Mouse (Mus musculus) urinary bladder, postnatal 4 days (tissue): ENCODE measurements around the gene Zmynd11.

Source experiments
- DNase-seq, 2 experiments: peaks; one replicate each; pipeline ENCODE4 v3.0.0; 2021 to 2022; ENCODE audit warnings: low spot score in 2 of 2

Zmynd11 gene

DNA sequence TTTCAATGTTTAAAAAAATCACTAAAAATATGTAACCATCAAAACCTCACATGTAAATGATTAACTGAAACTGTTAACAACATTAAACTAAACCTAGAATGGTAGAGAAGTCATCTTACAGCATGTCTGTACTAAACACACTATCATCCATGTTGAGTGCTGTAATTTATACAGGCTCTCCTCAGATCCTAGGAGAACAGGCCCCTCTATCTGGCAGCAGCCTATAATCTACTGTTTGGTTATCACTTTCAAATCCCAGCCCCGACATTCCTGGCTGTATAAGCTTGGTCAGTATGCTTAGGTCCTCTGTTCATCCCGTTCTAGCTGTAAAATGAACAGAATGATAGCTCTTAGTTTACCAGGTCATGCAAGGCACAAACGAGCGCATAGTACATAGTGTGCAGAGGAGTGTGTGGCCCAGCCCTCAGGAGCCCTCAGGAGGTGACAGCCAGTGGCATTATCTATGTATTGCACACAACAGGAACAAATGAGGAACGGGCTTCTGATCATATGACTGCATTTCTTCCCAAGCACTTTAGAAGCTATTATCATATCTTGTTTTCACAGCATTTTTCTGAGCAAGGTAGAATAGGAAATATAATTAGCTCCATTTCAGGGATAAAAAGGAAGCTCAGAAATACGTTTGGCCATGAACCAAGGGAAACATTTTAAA lies 51.5 kb downstream of the Zmynd11 start:
- no peak for DNase-seq

GRCm38 (mm10) chr13:9712971-9713370 lies 52.2 kb downstream of the Zmynd11 start:
- no peak for DNase-seq

DNA sequence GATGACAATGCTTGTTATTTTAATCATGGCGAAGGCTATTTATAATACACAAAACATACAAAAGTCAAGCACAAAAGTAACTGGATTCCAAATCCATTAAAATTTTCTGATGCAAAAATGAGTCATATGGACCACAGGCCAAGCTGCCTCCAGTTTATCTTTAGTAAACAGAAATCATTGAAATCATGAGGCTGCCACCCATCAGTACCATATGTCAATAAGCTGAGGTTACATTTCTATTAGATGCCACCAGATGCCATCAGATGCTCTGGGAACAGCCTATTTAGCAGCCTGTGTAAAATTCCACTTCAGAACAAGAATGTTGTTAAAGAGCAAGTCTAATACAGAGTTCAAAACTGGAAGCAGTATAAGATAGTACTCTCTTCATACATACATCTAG lies 52.7 kb downstream of the Zmynd11 start:
- DNase-seq: no peak

- DNase-seq: no peak
These were observed 56.5 kb downstream of the Zmynd11 start for GRCm38 (mm10) chr13:9708433-9709240.

DNA sequence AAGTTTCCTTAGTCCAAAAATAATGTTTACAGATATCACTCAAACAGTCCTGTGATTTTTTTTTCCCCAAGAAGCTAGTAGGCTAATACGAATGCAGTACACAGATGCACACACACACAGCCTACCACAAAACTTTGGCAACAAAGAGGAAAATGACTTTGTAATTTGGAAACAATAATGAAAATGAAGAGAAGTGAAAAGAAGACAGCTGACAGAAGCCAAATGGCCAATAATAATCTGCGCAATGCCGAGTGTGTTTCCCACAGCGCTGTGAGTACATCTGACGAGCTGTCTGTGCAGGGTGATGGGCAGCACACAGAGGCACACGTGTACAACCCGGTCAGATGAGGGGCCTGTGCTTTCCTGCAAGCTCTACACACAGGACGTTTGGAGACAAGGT lies 58.4 kb downstream of the Zmynd11 start:
- DNase-seq: no peak

- no peak for DNase-seq
These were observed 62.4 kb downstream of the Zmynd11 start for GRCm38 (mm10) chr13:9702615-9703235.

DNA sequence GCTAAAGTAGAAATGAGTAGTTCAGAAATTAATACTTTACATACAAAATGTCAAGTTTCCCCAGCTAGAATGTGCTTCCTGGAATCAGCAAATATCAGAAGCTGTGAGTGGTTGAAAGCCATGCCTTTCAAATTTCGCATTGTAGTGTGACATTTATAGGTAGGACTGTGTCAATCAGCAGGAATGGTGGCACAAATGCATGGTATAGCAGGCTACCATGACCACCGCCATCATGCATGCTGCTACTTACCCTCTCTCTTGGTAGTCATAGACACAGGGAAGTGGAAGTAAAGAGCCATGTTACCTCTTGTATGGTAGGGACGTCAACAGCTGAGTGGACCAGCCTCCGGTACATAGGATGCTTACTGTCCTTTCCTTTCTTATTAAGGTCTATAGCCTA lies 67.8 kb downstream of the Zmynd11 start:
- DNase-seq: no peak

DNA sequence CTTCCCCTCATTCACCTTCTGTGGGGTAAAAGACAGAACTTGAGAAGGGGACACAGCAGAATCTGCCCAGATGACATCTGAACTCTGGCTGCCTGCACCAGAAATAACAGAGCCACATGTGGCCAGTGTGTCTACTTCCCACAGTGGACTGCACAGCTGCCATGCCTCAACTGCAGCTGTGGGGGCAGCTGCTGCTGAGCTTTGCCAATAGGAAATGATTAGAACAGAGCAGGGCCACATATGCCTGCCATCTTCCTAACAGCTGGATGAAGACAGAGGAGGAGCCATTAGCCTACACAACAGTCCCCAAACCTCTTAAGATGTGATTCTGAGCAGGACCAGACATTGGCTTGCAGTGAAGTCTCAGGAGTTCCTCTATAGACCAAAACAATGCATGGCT lies 69.3 kb downstream of the Zmynd11 start:
- DNase-seq: no peak

- DNase-seq: no peak
These were observed 69.7 kb downstream of the Zmynd11 start for GRCm38 (mm10) chr13:9695403-9695802.

DNA sequence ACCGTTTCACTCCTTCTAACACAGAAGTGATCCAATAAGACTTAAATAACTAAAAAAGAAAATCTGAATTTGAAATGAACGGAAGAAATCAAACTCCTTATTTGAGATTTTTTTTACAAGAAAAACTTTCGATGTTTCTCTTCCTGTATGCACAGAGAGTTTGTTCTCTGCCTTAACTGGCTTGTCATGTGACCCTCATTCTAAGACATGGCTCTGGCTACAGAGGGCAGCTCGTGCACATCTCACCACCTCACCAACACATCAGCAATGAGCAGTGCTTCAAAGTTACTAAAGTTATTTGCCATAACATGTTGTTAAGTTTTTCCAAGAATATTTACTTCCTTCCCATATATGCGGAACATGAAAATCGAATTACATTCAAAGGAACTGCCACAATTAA lies 70.5 kb downstream of the Zmynd11 start:
- DNase-seq: no peak

- DNase-seq: no peak
These were observed 72.3 kb downstream of the Zmynd11 start for GRCm38 (mm10) chr13:9692876-9693275.

DNA sequence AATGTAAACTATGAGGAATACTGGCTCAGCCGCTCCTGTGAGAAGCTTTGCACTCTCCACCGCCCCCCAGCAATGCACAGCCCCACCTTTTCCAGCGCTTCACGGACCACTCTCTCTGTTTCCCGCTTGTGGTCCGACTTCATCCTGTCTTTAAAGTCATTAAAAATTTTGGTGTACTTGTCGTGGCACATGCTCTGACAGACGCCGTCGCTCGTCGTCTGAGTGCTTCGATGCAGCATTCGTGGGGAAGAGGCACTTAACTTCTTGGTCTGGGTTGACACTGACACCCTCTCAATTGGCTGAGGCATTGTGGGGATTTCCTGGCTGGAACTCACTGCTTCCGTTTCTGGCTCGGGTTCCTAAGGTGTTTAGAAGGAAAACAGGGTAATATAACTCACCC lies 75.8 kb downstream of the Zmynd11 start:
- no peak for DNase-seq

DNA sequence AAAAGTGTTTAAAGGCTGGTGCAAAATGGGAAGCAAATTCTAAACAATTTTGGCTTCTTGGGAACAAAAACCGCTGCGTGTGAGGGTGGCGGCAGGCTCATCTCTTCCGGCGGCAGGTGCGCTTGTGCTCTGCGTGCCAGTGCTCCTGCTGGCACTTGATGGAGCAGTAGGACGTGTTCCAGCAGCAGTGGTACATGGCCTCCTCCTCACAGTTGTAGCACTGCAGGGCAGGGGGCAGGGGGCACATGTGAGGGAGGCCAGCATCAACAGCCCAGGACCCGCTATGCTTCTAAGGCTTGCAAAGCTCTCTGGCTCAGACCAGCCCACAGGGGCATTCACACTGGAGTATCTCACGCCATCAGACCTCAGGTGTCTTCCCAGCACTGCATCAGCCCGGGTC lies 78.4 kb downstream of the Zmynd11 start:
- DNase-seq: no peak

DNA sequence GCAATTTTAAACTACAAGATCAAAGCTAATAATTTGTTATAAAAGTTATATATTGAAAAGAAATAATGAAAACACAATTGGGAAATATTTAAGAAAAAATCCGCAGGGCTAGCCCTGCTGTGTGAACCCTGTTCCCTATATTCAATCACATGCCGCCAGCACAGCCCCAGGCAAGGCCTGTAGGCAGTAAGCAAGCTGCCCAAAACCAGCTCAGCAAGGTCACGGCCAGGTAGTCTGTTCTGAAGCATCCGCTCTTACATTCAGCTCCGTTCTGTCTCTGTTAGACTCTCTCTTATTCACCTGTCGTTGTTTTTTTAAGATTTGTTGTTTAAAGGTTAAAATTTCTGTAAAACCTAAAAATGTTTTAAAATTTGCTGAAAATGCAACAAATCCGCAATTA lies 78.9 kb downstream of the Zmynd11 start:
- DNase-seq: no peak

DNA sequence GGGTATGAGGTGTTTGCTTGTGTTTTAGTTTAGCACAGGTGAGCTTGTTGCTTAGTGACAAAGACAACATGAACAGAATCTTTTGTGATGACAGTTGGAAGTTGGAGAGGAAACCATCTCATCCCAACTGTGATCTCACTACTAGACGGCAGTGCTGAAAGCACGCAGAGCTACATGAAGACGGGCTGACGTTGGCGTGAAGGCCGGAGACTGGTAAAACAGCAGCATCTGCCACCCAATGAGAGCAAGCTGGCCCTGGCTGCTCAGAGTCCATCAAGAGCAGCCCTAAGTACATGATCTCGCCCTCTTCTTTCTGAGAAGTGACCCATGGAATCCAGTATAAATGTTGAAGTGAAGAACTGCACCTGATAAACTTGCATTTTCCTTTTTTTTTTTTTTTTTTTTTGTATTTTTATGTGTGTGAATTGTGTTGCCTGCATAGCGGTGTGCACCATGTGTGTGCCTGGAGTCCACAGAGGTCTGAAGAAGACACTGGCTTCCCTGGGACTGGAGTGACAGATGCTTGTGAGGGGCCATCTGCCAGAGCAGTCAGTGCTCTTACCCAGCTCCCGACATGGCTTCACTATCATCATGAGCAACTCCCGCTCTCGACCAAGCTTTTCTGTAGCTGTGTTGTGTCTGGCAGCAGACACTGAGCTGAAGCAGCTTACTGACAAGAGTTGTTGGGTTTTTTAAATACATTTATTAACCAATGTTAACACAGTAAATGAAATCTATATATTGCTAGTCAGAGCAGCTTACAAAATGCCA lies 80.8 kb downstream of the Zmynd11 start:
- DNase-seq: peak in 1 of 2 experiments; percentile 52

GRCm38 (mm10) chr13:9683280-9683679 lies 81.8 kb downstream of the Zmynd11 start:
- DNase-seq: peak in 1 of 2 experiments; percentile 28

DNA sequence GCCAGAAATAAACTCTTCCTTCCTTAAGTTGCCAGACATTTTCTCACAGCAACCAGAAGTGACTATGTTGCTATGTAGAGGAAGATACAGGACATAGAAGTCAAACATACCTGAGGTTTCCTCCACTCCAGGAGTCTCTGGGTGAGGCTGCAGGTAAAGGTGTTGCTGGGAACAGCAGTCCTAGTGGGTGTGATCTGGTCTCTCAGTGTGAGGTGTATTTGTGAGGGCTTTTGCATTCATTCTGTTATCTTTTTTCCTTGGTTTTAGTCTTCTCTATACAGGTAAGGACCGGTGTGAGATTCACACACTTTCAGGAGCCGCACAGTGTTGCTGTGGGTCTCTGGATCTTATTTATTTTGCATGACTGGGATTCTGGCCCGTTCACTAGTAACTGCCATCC lies 83.6 kb downstream of the Zmynd11 start:
- no peak for DNase-seq

GRCm38 (mm10) chr13:9674126-9674525 lies 91.0 kb downstream of the Zmynd11 start:
- DNase-seq: no peak

GRCm38 (mm10) chr13:9669246-9669645 lies 95.9 kb downstream of the Zmynd11 start:
- DNase-seq: no peak

GRCm38 (mm10) chr13:9667954-9668496 lies 97.1 kb downstream of the Zmynd11 start:
- no peak for DNase-seq

GRCm38 (mm10) chr13:9663593-9663992 lies 101.5 kb downstream of the Zmynd11 start:
- DNase-seq: no peak

DNA sequence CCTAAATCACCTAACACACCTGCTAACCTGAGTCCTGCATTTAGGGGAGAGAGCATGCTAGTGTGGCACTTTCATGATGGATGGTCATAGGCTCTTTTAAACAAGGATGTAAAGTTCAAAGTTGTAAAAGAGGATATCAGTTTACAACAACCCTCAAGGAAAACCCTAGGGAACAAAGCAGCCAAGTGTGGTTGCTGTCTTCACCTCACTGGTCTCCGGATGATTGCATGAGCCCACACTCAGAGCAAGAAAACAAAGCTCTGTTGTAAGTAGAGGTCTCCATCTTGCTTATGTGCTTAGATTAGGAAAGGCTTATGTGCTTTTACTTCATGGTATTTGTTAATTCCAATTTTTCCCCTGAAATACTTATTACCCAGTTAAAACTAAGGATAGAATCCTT lies 104.4 kb downstream of the Zmynd11 start:
- DNase-seq: no peak
